Mouse (Mus musculus) heart, postnatal 0 days (tissue): ENCODE data around the gene Serpinc1.

Experiments used
- CTCF ChIP-seq: IDR thresholded peaks from 2 replicates; pipeline ENCODE4 v1.5.1; 2016; ENCODE audit warnings: antibody characterized with exemption, control low read depth, low read depth
- EP300 ChIP-seq: IDR thresholded peaks from 2 replicates; pipeline ENCODE4 v1.6.1; 2016; ENCODE audit warnings: antibody characterized with exemption, low read depth

DNA sequence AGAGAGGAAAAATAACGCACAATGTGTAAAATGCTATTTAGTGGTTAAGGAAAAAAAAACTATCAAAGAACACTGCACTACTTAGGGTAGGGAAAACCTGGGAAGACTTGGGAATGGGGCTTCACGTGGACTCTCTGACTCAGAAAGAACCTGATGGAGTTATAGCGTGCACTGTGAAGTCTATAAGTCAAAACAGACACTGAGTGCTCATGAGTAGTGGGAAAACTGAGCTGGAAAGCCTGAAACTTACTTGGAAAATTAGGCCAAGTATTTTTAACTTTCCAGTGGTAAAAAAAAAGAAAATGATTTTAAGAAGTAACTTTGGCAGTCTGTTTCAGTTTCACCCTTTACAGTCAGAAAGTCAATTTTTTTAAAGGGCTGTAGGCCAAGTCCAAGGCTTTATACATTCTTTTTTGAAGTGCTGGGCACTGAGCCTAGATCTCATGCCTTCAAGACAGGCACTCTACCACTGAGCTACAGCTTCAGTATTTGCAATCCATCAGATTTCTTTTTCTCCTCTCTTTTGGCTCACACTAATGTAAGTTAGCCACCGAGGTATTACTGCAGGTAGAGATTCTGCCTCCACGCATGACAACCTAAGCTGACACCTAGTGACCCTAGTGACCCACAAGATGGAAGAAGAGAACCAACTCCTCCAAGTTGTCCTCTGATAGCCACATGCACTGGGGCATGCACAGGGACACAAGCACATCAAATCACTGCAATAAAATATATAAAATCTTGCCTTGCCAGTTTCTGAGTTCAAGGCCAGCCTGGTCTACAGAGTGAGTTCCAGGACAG, 47.2 kb downstream of the Serpinc1 start:
- TF ChIP-seq CTCF (no peak), EP300 (no peak)
